Mouse (Mus musculus): ENCODE measurements at regions not wholly inside any gene's neighbourhood (a gene's known extent, or its start where the extent isn't known, plus 50 kb on each side); places are given as distances from the start of the nearest gene placed in this dataset.

- no peak for DNase-seq
- intact Hi-C loops (cut with DNase I) = no loop called here
Measured at GRCm38 (mm10) chr1:125488915-125489730, 53.6 kb upstream of the Actr3 start.

- DNase-seq = no peak
- intact Hi-C loops (cut with DNase I) = loop anchor here (10.0 kb wide), 1 partner anchor 116 kb away; no protein-coding TSS in a partner anchor
Measured at GRCm38 (mm10) chr1:125491014-125491413, 55.5 kb upstream of the Actr3 start.

- intact Hi-C loops (cut with DNase I) = loop anchor here (10.0 kb wide), 1 partner anchor 120 kb away; no protein-coding TSS in a partner anchor
- no peak for DNase-seq
Measured at GRCm38 (mm10) chr1:125494598-125494997, 59.1 kb upstream of the Actr3 start.

- no peak for DNase-seq
- intact Hi-C loops (cut with DNase I) = loop anchor here (10.0 kb wide), 1 partner anchor 121 kb away; no protein-coding TSS in a partner anchor
Measured at GRCm38 (mm10) chr1:125495320-125496083, 60.0 kb upstream of the Actr3 start.

GRCm38 (mm10) chr1:125497006-125497405 lies 61.5 kb upstream of the Actr3 start:
- intact Hi-C loops (cut with DNase I) = loop anchor here (10.0 kb wide), 1 partner anchor 122 kb away; no protein-coding TSS in a partner anchor
- DNase-seq = no peak

GRCm38 (mm10) chr1:125501964-125502517 lies 58.4 kb upstream of the Slc35f5 start:
- DNase-seq = no peak
- intact Hi-C loops (cut with DNase I) = no loop called here

- DNase-seq = no peak
- intact Hi-C loops (cut with DNase I) = no loop called here
Measured at GRCm38 (mm10) chr1:125503878-125504277, 56.5 kb upstream of the Slc35f5 start.

- no peak for DNase-seq
- intact Hi-C loops (cut with DNase I) = no loop called here
Measured at GRCm38 (mm10) chr1:125507786-125508514, 52.4 kb upstream of the Slc35f5 start.

GRCm38 (mm10) chr1:125508594-125509257 lies 51.7 kb upstream of the Slc35f5 start:
- DNase-seq = peak; percentile 29 to 38
- intact Hi-C loops (cut with DNase I) = no loop called here

Measured in heart, postnatal 14 days (tissue).